Mouse (Mus musculus) retina, embryonic 14.5 days (tissue): ENCODE measurements around the gene Il1rapl2.

Experiments
- DNase-seq: peaks from one replicate; pipeline ENCODE4 v3.0.0-alpha.2; 2015; ENCODE audit warnings: low spot score

The Il1rapl2 gene

GRCm38 (mm10) chrX:137570321-137571195 is at the start of gene Il1rapl2:
Gene Il1rapl2 (plus strand): TSS chrX:137570608.
- peak; percentile 36 for DNase-seq

- DNase-seq: no peak
Observed at GRCm38 (mm10) chrX:137548348-137548747, 22.1 kb upstream of the Il1rapl2 start.

- peak; percentile 35 for DNase-seq
Observed at GRCm38 (mm10) chrX:137569472-137570188, 778 bp upstream of the Il1rapl2 start.

GRCm38 (mm10) chrX:137582656-137583055 is 12.2 kb downstream of the Il1rapl2 start:
- no peak for DNase-seq

GRCm38 (mm10) chrX:137620697-137621096 is 50.3 kb downstream of the Il1rapl2 start:
- peak; percentile 1 for DNase-seq

- peak; percentile 70 for DNase-seq
Observed at GRCm38 (mm10) chrX:137667011-137667410, 96.6 kb downstream of the Il1rapl2 start.

- DNase-seq: no peak
Observed at GRCm38 (mm10) chrX:137687974-137688373, 117.6 kb downstream of the Il1rapl2 start.

- DNase-seq: no peak
Observed at GRCm38 (mm10) chrX:137700006-137700405, 129.6 kb downstream of the Il1rapl2 start.

GRCm38 (mm10) chrX:137755537-137755936 is 185.1 kb downstream of the Il1rapl2 start:
- no peak for DNase-seq

- DNase-seq: peak; percentile 1
Observed at GRCm38 (mm10) chrX:137805484-137806200, 235.2 kb downstream of the Il1rapl2 start.

GRCm38 (mm10) chrX:137806231-137807114 is 236.1 kb downstream of the Il1rapl2 start:
- peak; percentile 19 for DNase-seq

GRCm38 (mm10) chrX:137809526-137809925 is 239.1 kb downstream of the Il1rapl2 start:
- no peak for DNase-seq

GRCm38 (mm10) chrX:137812151-137812550 is 241.7 kb downstream of the Il1rapl2 start:
- no peak for DNase-seq

GRCm38 (mm10) chrX:137848936-137849335 is 278.5 kb downstream of the Il1rapl2 start:
- DNase-seq: no peak

GRCm38 (mm10) chrX:137923490-137923889 is 353.1 kb downstream of the Il1rapl2 start:
- no peak for DNase-seq

GRCm38 (mm10) chrX:137926835-137927234 is 356.4 kb downstream of the Il1rapl2 start:
- DNase-seq: no peak

GRCm38 (mm10) chrX:137947741-137948140 is 377.3 kb downstream of the Il1rapl2 start:
- DNase-seq: no peak

- no peak for DNase-seq
Observed at GRCm38 (mm10) chrX:137971306-137971705, 400.9 kb downstream of the Il1rapl2 start.

GRCm38 (mm10) chrX:138043113-138043512 is 472.7 kb downstream of the Il1rapl2 start:
- DNase-seq: no peak

GRCm38 (mm10) chrX:138103954-138104353 is 533.5 kb downstream of the Il1rapl2 start:
- no peak for DNase-seq

GRCm38 (mm10) chrX:138104668-138105067 is 534.3 kb downstream of the Il1rapl2 start:
- no peak for DNase-seq
